Mouse (Mus musculus) spleen, embryonic (tissue): ENCODE measurements at regions not wholly inside any gene's neighbourhood (a gene's known extent, or its start where the extent isn't known, plus 50 kb on each side); places are given as distances from the start of the nearest gene placed in this dataset.

Experiments
- CTCF ChIA-PET: fragments of 350-600 bp; sonication (Branson Sonifier 250); formaldehyde crosslinking; loops from one replicate; lab custom pipeline; 2022; lab: Charles Lee

GRCm38 (mm10) chr2:96234613-96235012, 83.4 kb upstream of the Lrrc4c start:
- CTCF ChIA-PET = no interaction called here

GRCm38 (mm10) chr2:96239246-96239645, 78.7 kb upstream of the Lrrc4c start:
- CTCF ChIA-PET = no interaction called here

- CTCF ChIA-PET = no interaction called here
These were observed 77.4 kb upstream of the Lrrc4c start for GRCm38 (mm10) chr2:96240543-96241090.

- CTCF ChIA-PET = no interaction called here
These were observed 64.3 kb upstream of the Lrrc4c start for GRCm38 (mm10) chr2:96253661-96254060.

GRCm38 (mm10) chr2:96256491-96256890, 61.5 kb upstream of the Lrrc4c start:
- CTCF ChIA-PET = interaction anchor here (0.7 kb wide), 1 partner anchor 505 kb away, joined by 3 read pairs; no protein-coding TSS in a partner anchor
